Mouse (Mus musculus) myocyte (in vitro differentiated cells): ENCODE measurements at regions not wholly inside any gene's neighbourhood (a gene's known extent, or its start where the extent isn't known, plus 50 kb on each side); places are given as distances from the start of the nearest gene placed in this dataset.

ENCODE experiments used
- H3K27me3 ChIP-seq: one replicate; pipeline ENCODE4 v1.6.1; 2011; ENCODE audit not compliant: control insufficient read depth, insufficient read depth, insufficient read length
- H3K36me3 ChIP-seq: one replicate; pipeline ENCODE4 v1.6.1; 2011; ENCODE audit not compliant: control insufficient read depth, insufficient read depth
- H3K4me2 ChIP-seq: one replicate; pipeline ENCODE4 v1.6.1; 2011; ENCODE audit warnings: low read depth, control low read depth
- H3K4me3 ChIP-seq: one replicate; pipeline ENCODE4 v1.5.1; 2011; ENCODE audit warnings: mild to moderate bottlenecking, control low read depth, moderate library complexity
- H3K79me2 ChIP-seq: one replicate; pipeline ENCODE4 v1.6.1; 2011; ENCODE audit not compliant: control insufficient read depth, insufficient read depth
- H3ac ChIP-seq: one replicate; pipeline ENCODE4 v1.6.1; 2011; ENCODE audit not compliant: control insufficient read depth, insufficient read length
- CEBPB ChIP-seq: IDR thresholded peaks from 2 replicates; pipeline ENCODE4 v1.6.1; 2011; ENCODE audit warnings: mild to moderate bottlenecking, moderate library complexity; ENCODE audit not compliant: poor library complexity, insufficient read depth, severe bottlenecking
- E2F4 ChIP-seq: IDR thresholded peaks from one replicate; pipeline ENCODE4 v1.6.1; 2011; ENCODE audit warnings: mild to moderate bottlenecking, control low read depth, moderate library complexity; ENCODE audit not compliant: insufficient read depth
- MAX ChIP-seq: IDR thresholded peaks from one replicate; pipeline ENCODE4 v1.6.1; 2011; ENCODE audit warnings: low read depth, mild to moderate bottlenecking, control low read depth
- MYOD1 ChIP-seq, 3 experiments: IDR thresholded peaks; one replicate each; pipeline ENCODE4 v1.6.1; 2011; ENCODE audit warnings: control low read depth in 2 of 3, low read depth in 2 of 3, mild to moderate bottlenecking in 2 of 3, moderate library complexity in 1 of 3; ENCODE audit not compliant: insufficient read length in 2 of 3, control insufficient read depth in 1 of 3
- MYOG ChIP-seq, 3 experiments: IDR thresholded peaks; one replicate each; pipeline ENCODE4 v1.6.1; 2011; ENCODE audit warnings: control low read depth in 2 of 3, low read depth in 2 of 3, mild to moderate bottlenecking in 2 of 3; ENCODE audit not compliant: insufficient read length in 2 of 3, control insufficient read depth in 1 of 3, insufficient read depth in 1 of 3
- POLR2A ChIP-seq: IDR thresholded peaks from one replicate; pipeline ENCODE4 v1.6.1; 2011; ENCODE audit warnings: low read depth, mild to moderate bottlenecking, control low read depth, moderate library complexity; ENCODE audit not compliant: insufficient read length
- POLR2AphosphoS2 ChIP-seq: IDR thresholded peaks from one replicate; pipeline ENCODE4 v1.6.1; 2011; ENCODE audit warnings: low read depth, control low read depth; ENCODE audit not compliant: insufficient read length
- REST ChIP-seq: IDR thresholded peaks from one replicate; pipeline ENCODE4 v1.6.1; 2011; ENCODE audit warnings: mild to moderate bottlenecking, control low read depth, moderate library complexity; ENCODE audit not compliant: insufficient read depth, insufficient read length
- SRF ChIP-seq: IDR thresholded peaks from one replicate; pipeline ENCODE4 v1.6.1; 2011; ENCODE audit warnings: low read depth; ENCODE audit not compliant: control insufficient read depth, insufficient read length
- TCF12 ChIP-seq: IDR thresholded peaks from one replicate; pipeline ENCODE4 v1.6.1; 2011; ENCODE audit warnings: mild to moderate bottlenecking, control low read depth; ENCODE audit not compliant: poor library complexity, insufficient read depth, severe bottlenecking
- TCF3 ChIP-seq: IDR thresholded peaks from one replicate; pipeline ENCODE4 v1.6.1; 2011; ENCODE audit warnings: low read depth, control low read depth; ENCODE audit not compliant: insufficient read length
- USF1 ChIP-seq: IDR thresholded peaks from one replicate; pipeline ENCODE4 v1.6.1; 2011; ENCODE audit warnings: low read depth, mild to moderate bottlenecking, control low read depth, moderate library complexity

DNA sequence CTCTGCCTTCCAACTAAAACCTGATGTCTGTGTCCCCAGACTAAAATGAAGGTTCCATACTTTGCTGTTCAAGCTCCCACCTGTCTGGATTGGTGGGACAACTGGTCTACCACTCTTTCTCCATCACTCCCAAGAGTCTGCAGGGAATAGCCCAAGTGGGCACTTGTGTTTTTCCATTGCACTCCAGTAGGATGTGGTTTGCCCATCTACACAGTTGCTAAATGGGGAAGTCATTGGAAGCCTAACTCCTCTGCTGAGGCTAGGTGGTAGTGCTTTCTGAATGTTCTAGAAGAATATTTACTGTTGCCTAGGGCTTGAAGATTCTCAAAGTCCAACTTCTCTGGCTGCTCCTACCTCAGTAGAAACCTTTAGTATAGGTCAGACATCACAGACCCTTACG, 125.0 kb downstream of the Mtx3 start:
- H3K4me3 ChIP-seq: no peak overlapping the region
- no peaks in the 10 kb centered on the region for H3K79me2 ChIP-seq
- H3K27me3 ChIP-seq: no peaks in the 10 kb centered on the region
- H3K36me3 ChIP-seq: no peaks in the 10 kb centered on the region
- no peak overlapping the region for H3ac ChIP-seq
- TF ChIP-seq POLR2A (no peak), MAX (no peak), SRF (no peak), MYOG (IDR thresholded peaks at IDR 0.05; ENCODE audit: control insufficient read depth in 1 of 3, insufficient read depth in 1 of 3, insufficient read length in 2 of 3, low read depth in 2 of 3) (no peak), MYOD1 (IDR thresholded peaks at IDR 0.05; ENCODE audit: control insufficient read depth in 1 of 3, insufficient read length in 2 of 3, low read depth in 2 of 3) (no peak), REST (no peak), CEBPB (no peak), TCF12 (no peak), POLR2AphosphoS2 (no peak)
- H3K4me2 ChIP-seq: no peak overlapping the region

DNA sequence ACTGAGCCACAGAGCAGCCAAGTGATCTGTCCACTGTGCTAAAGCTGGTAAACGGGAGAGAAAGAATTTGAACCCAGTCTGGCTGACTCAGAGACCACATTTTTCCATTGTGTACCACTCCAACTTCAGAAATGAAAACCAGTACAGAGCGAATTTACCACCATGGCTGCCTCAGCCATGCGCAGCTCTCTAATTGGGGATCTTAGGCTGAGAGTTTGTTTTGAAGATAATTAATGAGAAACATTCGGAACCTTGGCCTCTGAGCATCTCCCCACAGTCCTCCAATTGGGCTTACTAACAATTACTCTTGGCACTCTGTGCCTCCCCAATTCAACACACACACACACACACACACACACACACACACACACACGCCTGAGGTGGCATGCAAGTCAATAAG, 128.3 kb downstream of the Mtx3 start:
- Histone ChIP-seq H3K36me3 (no peaks in the 10 kb centered on the region), H3ac (no peak overlapping the region), H3K27me3 (no peaks in the 10 kb centered on the region), H3K79me2 (no peaks in the 10 kb centered on the region), H3K4me3 (no peak overlapping the region), H3K4me2 (no peak overlapping the region)
- TF ChIP-seq MYOD1 (IDR thresholded peaks at IDR 0.05; ENCODE audit: control insufficient read depth in 1 of 3, insufficient read length in 2 of 3, low read depth in 2 of 3) (no peak), MYOG (IDR thresholded peaks at IDR 0.05; ENCODE audit: control insufficient read depth in 1 of 3, insufficient read depth in 1 of 3, insufficient read length in 2 of 3, low read depth in 2 of 3) (no peak)

DNA sequence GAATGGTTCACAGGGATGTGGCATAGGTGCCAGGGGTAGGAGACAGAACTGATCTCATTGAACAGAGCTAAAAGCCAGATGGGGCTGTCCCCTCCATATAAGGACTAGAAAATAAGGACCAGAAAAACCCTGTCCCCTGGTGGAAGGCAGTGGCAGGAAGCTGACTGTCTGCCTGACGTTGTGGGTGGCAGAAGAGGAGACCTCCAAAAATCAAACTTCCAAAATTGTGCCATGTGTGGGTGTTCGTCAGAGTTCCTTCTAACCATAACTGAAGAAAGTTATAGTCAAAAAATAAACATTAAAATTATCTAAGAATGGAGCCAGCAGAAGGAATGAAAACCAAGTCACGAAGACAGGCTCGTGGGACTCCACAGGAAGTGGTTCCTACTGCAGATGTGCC, 129.2 kb downstream of the Mtx3 start:
- TF ChIP-seq USF1 (no peak), POLR2AphosphoS2 (no peak), MYOD1 (IDR thresholded peaks at IDR 0.05; ENCODE audit: control insufficient read depth in 1 of 3, insufficient read length in 2 of 3, low read depth in 2 of 3) (no peak)
- no peaks in the 10 kb centered on the region for H3K27me3 ChIP-seq
- H3K36me3 ChIP-seq: no peaks in the 10 kb centered on the region
- H3K4me2 ChIP-seq: no peak overlapping the region
- H3K79me2 ChIP-seq: no peaks in the 10 kb centered on the region
- no peak overlapping the region for H3K4me3 ChIP-seq
- no peak overlapping the region for H3ac ChIP-seq

DNA sequence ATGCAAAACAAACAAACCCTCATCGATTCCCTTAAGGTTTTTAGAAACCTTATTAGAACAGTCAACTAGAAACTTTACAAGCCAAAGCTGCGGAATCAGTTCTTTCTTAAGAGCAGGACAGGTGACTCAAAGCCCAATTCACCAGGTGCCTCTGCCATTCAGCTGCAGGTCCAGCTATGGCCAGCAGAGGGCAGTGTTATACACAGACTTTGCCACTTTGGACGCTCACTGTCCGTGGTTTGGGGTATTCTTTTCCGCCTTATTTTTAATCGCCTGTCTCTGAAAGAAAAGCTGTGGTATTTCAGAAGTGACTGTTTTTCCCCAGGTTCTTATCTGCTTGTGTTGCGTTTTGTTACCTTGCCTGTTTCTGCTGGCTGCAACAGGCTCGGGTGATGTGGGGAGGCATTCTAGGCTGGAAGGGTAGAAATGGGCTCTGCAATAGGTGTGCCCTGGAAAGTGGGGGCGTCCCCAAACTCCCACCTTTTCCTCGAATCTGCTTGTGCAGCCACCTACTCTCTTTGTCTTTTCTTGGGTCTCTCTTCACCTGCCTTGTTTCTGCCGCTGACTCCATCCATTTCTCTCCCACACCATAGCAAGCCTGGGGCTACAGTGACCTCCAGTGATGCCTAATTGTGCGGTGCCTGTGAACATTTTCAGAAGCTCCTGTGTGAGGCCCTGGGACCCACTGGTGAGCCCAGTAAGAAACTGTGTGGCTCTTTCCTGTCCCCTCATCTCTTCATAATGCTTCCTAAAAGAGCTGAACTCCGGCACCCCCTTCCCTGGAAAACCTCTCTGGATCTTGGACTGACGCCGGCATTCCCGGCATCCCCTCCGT, 142.4 kb downstream of the Mtx3 start:
- Histone ChIP-seq H3K4me3 (no peak overlapping the region), H3K27me3 (no peaks in the 10 kb centered on the region), H3K36me3 (no peaks in the 10 kb centered on the region), H3K79me2 (no peaks in the 10 kb centered on the region), H3K4me2 (no peak overlapping the region), H3ac (no peak overlapping the region)
- TF ChIP-seq POLR2A (no peak), TCF3 (no peak), MYOD1 (IDR thresholded peaks at IDR 0.05; ENCODE audit: control insufficient read depth in 1 of 3, insufficient read length in 2 of 3, low read depth in 2 of 3) (no peak), MAX (no peak), SRF (no peak), CEBPB (no peak), USF1 (no peak), POLR2AphosphoS2 (no peak), REST (no peak), E2F4 (no peak), MYOG (IDR thresholded peaks at IDR 0.05; ENCODE audit: control insufficient read depth in 1 of 3, insufficient read depth in 1 of 3, insufficient read length in 2 of 3, low read depth in 2 of 3) (no peak), TCF12 (no peak)

DNA sequence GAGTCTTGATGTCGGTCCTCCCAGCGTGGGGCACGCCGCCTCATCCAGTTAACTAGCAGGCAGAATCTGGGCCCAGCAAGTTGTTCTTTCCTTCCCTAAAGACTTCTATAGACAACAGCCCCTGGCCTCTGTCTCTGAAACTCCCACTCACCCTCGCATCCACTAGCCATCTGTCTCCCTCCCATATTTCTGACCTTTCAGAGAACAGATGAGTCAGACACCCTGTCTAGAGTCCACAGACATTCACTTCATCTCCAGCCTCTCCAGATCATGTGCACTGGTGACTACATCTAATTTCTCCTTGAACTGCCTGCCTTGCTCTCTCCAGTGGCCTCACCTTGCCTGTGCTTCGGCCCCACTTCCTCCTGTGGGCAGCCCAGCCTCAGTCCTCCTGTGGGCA, 143.1 kb downstream of the Mtx3 start:
- Histone ChIP-seq H3ac (no peak overlapping the region), H3K36me3 (no peaks in the 10 kb centered on the region), H3K27me3 (no peaks in the 10 kb centered on the region), H3K79me2 (no peaks in the 10 kb centered on the region), H3K4me3 (no peak overlapping the region), H3K4me2 (no peak overlapping the region)
- no peak for TF ChIP-seq POLR2AphosphoS2
- TF ChIP-seq SRF: no peak
- TF ChIP-seq CEBPB: no peak
- TF ChIP-seq MYOG (IDR thresholded peaks at IDR 0.05; ENCODE audit: control insufficient read depth in 1 of 3, insufficient read depth in 1 of 3, insufficient read length in 2 of 3, low read depth in 2 of 3): no peak
- TF ChIP-seq TCF3: no peak
- no peak for TF ChIP-seq MAX
